Mouse (Mus musculus): ENCODE data around the gene Man1a2.

GRCm38 (mm10) chr3:100572571-100573183 lies 112.6 kb downstream of the Man1a2 start:
- TF ChIP-seq CTCF (IDR thresholded peaks at IDR 0.05), result no peak
- TF ChIP-seq EP300 (IDR thresholded peaks at IDR 0.05), result no peak
